Mouse (Mus musculus): ENCODE results near the gene Lyl1. TPM values are rescaled to one million over a fixed set of nuclear protein-coding genes. Genes with fewer than 3 reads are reported as not detected.
A peak's percentile ranks its signal among the peaks of the same experiment; 100 is the strongest.

Lyl1 gene
- polyA plus RNA-seq, 1 experiment from 2014 or later = 5.8 TPM

DNA sequence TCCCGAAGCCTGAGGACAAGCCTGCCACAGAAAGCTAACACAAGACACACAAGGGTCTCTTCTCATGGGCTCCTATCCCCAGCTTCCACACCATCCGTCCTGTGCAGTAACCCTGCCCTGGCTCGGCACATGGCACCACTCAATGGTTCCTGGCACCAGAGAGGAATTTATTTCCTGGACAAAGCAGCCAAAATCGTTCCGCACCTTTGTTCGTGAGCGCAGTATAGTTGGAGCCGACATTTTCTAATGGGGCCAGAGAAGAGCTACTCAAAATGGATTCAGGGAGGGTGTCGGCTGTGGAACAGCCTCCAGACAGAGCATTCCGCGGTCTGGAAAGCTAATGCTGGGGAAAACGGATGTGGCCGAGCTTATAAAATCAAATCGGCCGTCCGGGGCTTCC lies 48.3 kb downstream of the Lyl1 start:
- ATAC-seq (ENCODE audit: insufficient number of reproducible peaks, low FRiP score, low TSS enrichment, low read depth) = peak; percentile 31; the same call in 1 of the 2 replicates
- Histone ChIP-seq H3K27me3 (0 out of 2 replicates have a peak, but pooled peaks cover 4% of the 10 kb centered on the region), H3K4me2 (replicated peaks) (0 out of 2 replicates have a peak overlapping the region, but pooled peaks have one; percentile 10), H3K4me3 (replicated peaks) (no peak overlapping the region), H3K4me1 (peaks cover 85% of the 10 kb centered on the region), H3K36me3 (peaks cover 20% of the 10 kb centered on the region; the same call in 1 of the 2 replicates), H3K9ac (no peak overlapping the region), H3K9me3 (replicated peaks) (no peaks in the 10 kb centered on the region), H3K27ac (replicated peaks) (peak overlapping the region; percentile 85)
- 44% methylated on average over 16 of the region's 16 CpGs for WGBS

DNA sequence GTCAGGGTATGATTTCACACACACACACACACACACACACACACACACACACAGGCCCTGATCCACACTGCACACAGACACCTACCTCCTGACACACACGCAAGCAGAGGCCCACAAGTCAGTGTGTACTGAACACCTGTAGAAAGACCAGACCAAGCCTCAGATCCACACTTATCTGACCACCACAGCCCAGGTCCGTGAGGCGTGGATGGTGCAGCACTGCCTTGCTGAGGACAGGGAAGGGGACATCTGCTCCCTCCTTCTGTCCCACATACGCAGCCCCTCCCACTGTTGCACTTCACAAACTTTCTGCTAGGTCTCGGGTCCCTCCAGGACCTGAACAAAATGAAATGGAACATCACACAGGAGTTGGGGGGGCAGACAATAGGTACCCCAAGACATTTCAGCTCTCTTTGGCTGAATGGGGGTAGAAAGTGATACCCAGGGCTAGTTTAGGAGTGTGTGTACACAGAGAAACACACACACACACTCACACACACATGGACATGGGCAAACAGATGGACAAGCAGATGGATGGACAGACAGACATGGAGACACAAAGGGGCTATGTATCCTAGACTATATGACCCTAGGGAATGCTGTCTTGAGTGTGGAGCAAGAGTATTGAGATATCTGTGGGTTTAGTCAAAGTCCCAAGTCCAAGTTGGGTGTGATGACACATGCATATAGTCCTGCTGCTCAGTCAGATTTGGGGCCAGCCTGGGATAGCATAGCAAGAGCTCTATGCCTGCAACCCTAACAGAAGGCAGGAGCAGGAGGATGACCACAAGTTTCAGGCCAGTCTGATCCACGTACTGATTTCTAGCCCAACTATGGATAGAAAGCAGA lies 51.7 kb downstream of the Lyl1 start:
- H3K4me3 ChIP-seq (replicated peaks) = no peak overlapping the region
- H3K9me3 ChIP-seq (replicated peaks) = no peaks in the 10 kb centered on the region
- peaks cover 72% of the 10 kb centered on the region for H3K4me1 ChIP-seq
- H3K9ac ChIP-seq = no peak overlapping the region
- H3K4me2 ChIP-seq (replicated peaks) = no peak overlapping the region
- WGBS = 76% methylated on average over 6 of the region's 6 CpGs
- no peak overlapping the region for H3K27ac ChIP-seq (replicated peaks)
- H3K36me3 ChIP-seq = peaks cover 37% of the 10 kb centered on the region
- no peak for ATAC-seq (ENCODE audit: insufficient number of reproducible peaks, low FRiP score, low TSS enrichment, low read depth)
- 0 out of 2 replicates have a peak, but pooled peaks cover 4% of the 10 kb centered on the region for H3K27me3 ChIP-seq

Other genes starting within 250 kb of the Lyl1 start
- 79.7 and 83.9 TPM in 2 replicates for gene Ier2, start 38.6 kb upstream of the Lyl1 start, polyA plus RNA-seq (2015; fragmentation: Nextera tagmentation; extraction: Ambion mirVana)
- gene Trmt1, start 15.2 kb upstream of the Lyl1 start, polyA plus RNA-seq (2015; fragmentation: Nextera tagmentation; extraction: Ambion mirVana) = 69.1 and 78.2 TPM in 2 replicates
- gene Nacc1, start 13.6 kb upstream of the Lyl1 start, polyA plus RNA-seq (2015; fragmentation: Nextera tagmentation; extraction: Ambion mirVana) = 16.7 and 16.9 TPM in 2 replicates
- 4.2 and 4.9 TPM in 2 replicates for gene G430095P16Rik, start 21.6 kb downstream of the Lyl1 start, polyA plus RNA-seq (2015; fragmentation: Nextera tagmentation; extraction: Ambion mirVana)
- 61.4 and 62.0 TPM in 2 replicates for gene Nfix, start 98.9 kb downstream of the Lyl1 start, polyA plus RNA-seq (2015; fragmentation: Nextera tagmentation; extraction: Ambion mirVana)
- gene Dand5, start 121.4 kb downstream of the Lyl1 start, polyA plus RNA-seq (2015; fragmentation: Nextera tagmentation; extraction: Ambion mirVana) = 8.4 and 8.9 TPM in 2 replicates
- 46.5 TPM in 2 replicates for gene Gadd45gip1, start 130.1 kb downstream of the Lyl1 start, polyA plus RNA-seq (2015; fragmentation: Nextera tagmentation; extraction: Ambion mirVana)
- gene Rad23a, start 139.2 kb downstream of the Lyl1 start, polyA plus RNA-seq (2015; fragmentation: Nextera tagmentation; extraction: Ambion mirVana) = 104 and 110 TPM in 2 replicates
- 975 and 998 TPM in 2 replicates for gene Calr, start 145.5 kb downstream of the Lyl1 start, polyA plus RNA-seq (2015; fragmentation: Nextera tagmentation; extraction: Ambion mirVana)
- 94.5 and 99.8 TPM in 2 replicates for gene Farsa, start 155.5 kb downstream of the Lyl1 start, polyA plus RNA-seq (2015; fragmentation: Nextera tagmentation; extraction: Ambion mirVana)
- 68.0 and 72.9 TPM in 2 replicates for gene Syce2, start 170.7 kb downstream of the Lyl1 start, polyA plus RNA-seq (2015; fragmentation: Nextera tagmentation; extraction: Ambion mirVana)
- 29.4 and 32.2 TPM in 2 replicates for gene Gcdh, start 192.5 kb downstream of the Lyl1 start, polyA plus RNA-seq (2015; fragmentation: Nextera tagmentation; extraction: Ambion mirVana)
- gene Klf1, start 200.5 kb downstream of the Lyl1 start, polyA plus RNA-seq (2015; fragmentation: Nextera tagmentation; extraction: Ambion mirVana) = 1.3 and 1.6 TPM in 2 replicates
- gene Dnase2a, start 207.1 kb downstream of the Lyl1 start, polyA plus RNA-seq (2015; fragmentation: Nextera tagmentation; extraction: Ambion mirVana) = 20.0 and 22.4 TPM in 2 replicates
- gene Mast1, start 235.9 kb downstream of the Lyl1 start, polyA plus RNA-seq (2015; fragmentation: Nextera tagmentation; extraction: Ambion mirVana) = 1.9 and 2.2 TPM in 2 replicates
- gene Rtbdn, start 245.5 kb downstream of the Lyl1 start, polyA plus RNA-seq (2015; fragmentation: Nextera tagmentation; extraction: Ambion mirVana) = 0.27 TPM in 1 of 2 replicates, not detected in the other

Measured in embryonic facial prominence, embryonic 15.5 days (tissue).